In the genomic region with DNA sequence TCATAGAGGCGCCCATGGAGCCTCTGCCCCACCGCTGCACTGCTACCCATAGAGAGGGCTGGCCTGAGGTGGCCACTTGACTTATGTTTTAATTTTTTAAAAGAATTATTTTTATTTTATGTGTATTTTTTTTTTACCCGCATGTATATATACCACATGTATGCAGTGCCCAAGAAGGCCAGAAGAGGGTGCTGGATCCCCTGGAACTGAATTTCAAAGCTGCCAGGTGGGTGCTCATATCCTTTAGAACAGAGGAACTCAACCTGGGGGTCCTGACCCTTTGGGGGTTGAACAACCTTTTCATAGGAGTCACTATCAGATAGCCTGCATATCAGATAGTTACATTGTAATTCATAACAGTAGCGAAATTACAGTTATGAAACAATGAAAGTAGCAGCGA, we compare ENCODE assay signal across 26 mouse cellular contexts. TPM values are rescaled to one million over a fixed set of nuclear protein-coding genes. Genes with fewer than 3 reads are reported as not detected.
A peak's percentile ranks its signal among the peaks of the same experiment; 100 is the strongest.
DNase-seq lines count a peak whose midpoint lies in the region; ATAC-seq and TF ChIP-seq lines count a peak whose summit lies in the region.
"Had no signal": no experiment of that assay in that cellular context is flagged by ENCODE, and none has a peak within 500 bp of the region (broad histone marks: within the 10 kb centered on the region; RNA-seq: fewer than 3 reads in every experiment).

No protein-coding gene starts in this region.

- no peaks in the 10 kb centered on the region for H3K9me3 ChIP-seq in midbrain, embryonic 11.5 days (ENCODE audit: control insufficient read depth, low read length)
- no peaks in the 10 kb centered on the region for H3K9me3 ChIP-seq in midbrain, embryonic 10.5 days (replicated peaks)
- no peaks in the 10 kb centered on the region for H3K9me3 ChIP-seq in ES-E14 (ENCODE audit: control insufficient read depth, insufficient read depth, low read depth, low read length)
- H3K9me3 ChIP-seq: forebrain, embryonic 13.5 days; hindbrain, embryonic 13.5 days; limb, embryonic 10.5 days; midbrain, embryonic 13.5 days; stomach, embryonic 15.5 days had no signal

- 97% methylated on average over 5 of the region's 5 CpGs for WGBS in kidney, adult 2 months
- WGBS in midbrain, embryonic 11.5 days = 94% methylated on average over 5 of the region's 5 CpGs
- 96% methylated on average over 5 of the region's 5 CpGs for WGBS in midbrain, embryonic 10.5 days

- in situ Hi-C loops in ES-E14 (cut with MboI; ENCODE audit: low sequenced_read_pairs in 2 of 2, unreplicated experiment in 2 of 2) = no loop called here

- no peak overlapping the region for H3K4me3 ChIP-seq in kidney, adult 2 months (ENCODE audit: insufficient read depth, low read depth, low read length)
- H3K4me3 ChIP-seq in midbrain, embryonic 11.5 days (ENCODE audit: low read depth, low read length) = no peak overlapping the region
- no peak overlapping the region for H3K4me3 ChIP-seq in midbrain, embryonic 10.5 days
- H3K4me3 ChIP-seq in ES-E14 (ENCODE audit: insufficient read depth in 1 of 2, low read depth in 1 of 2, low read length in 2 of 2, poor library complexity in 1 of 2, severe bottlenecking in 1 of 2) = no peak overlapping the region
- H3K4me3 ChIP-seq: forebrain, embryonic 13.5 days; hindbrain, embryonic 13.5 days; limb, embryonic 10.5 days; midbrain, embryonic 13.5 days; myocyte; stomach, embryonic 15.5 days had no signal

- no peak overlapping the region for H3K4me2 ChIP-seq in midbrain, embryonic 11.5 days
- H3K4me2 ChIP-seq: forebrain, embryonic 13.5 days; hindbrain, embryonic 13.5 days; midbrain, embryonic 13.5 days; stomach, embryonic 15.5 days had no signal

- ATAC-seq in midbrain, embryonic 11.5 days (ENCODE audit: low FRiP score) = no peak
- ATAC-seq: forebrain, embryonic 13.5 days; intestine, embryonic 16.5 days; midbrain, embryonic 13.5 days had no signal

- no peaks in the 10 kb centered on the region for H3K36me3 ChIP-seq in kidney, adult 2 months (ENCODE audit: control insufficient read depth, insufficient read depth, low read length)
- H3K36me3 ChIP-seq in midbrain, embryonic 11.5 days (ENCODE audit: control insufficient read depth, insufficient read depth, low read length) = no peaks in the 10 kb centered on the region
- H3K36me3 ChIP-seq in midbrain, embryonic 10.5 days = peaks cover 3% of the 10 kb centered on the region; the same call in 1 of the 2 replicates
- H3K36me3 ChIP-seq in ES-E14 (ENCODE audit: control insufficient read depth, insufficient read depth, low read length, poor library complexity, severe bottlenecking) = no peaks in the 10 kb centered on the region
- H3K36me3 ChIP-seq: hindbrain, embryonic 13.5 days; midbrain, embryonic 13.5 days; stomach, embryonic 15.5 days had no signal

- no peak overlapping the region for H3K9ac ChIP-seq in midbrain, embryonic 11.5 days (ENCODE audit: low read length)
- H3K9ac ChIP-seq in ES-E14 (ENCODE audit: insufficient read depth, low read depth, low read length, poor library complexity, severe bottlenecking) = no peak overlapping the region
- H3K9ac ChIP-seq: forebrain, embryonic 13.5 days; hindbrain, embryonic 13.5 days; midbrain, embryonic 13.5 days; stomach, embryonic 15.5 days had no signal

- no peaks in the 10 kb centered on the region for H3K27me3 ChIP-seq in kidney, adult 2 months (replicated peaks; ENCODE audit: control insufficient read depth, insufficient read depth, low read length)
- no peaks in the 10 kb centered on the region for H3K27me3 ChIP-seq in midbrain, embryonic 11.5 days (ENCODE audit: control insufficient read depth, insufficient read depth, low read length)
- peaks cover 50% of the 10 kb centered on the region for H3K27me3 ChIP-seq in midbrain, embryonic 10.5 days (ENCODE audit: low read depth, poor library complexity, severe bottlenecking)
- H3K27me3 ChIP-seq: forebrain, embryonic 13.5 days had no signal

- no peak for TF ChIP-seq POLR2A in kidney, adult 2 months (IDR thresholded peaks at IDR 0.05; ENCODE audit: low read depth, low read length)

- H3K27ac ChIP-seq in kidney, adult 2 months (ENCODE audit: insufficient read depth, low read depth, low read length) = no peak overlapping the region
- no peak overlapping the region for H3K27ac ChIP-seq in midbrain, embryonic 11.5 days (ENCODE audit: low read depth, low read length)
- no peak overlapping the region for H3K27ac ChIP-seq in midbrain, embryonic 10.5 days (replicated peaks)
- no peak overlapping the region for H3K27ac ChIP-seq in ES-E14 (ENCODE audit: insufficient read depth, low read depth, low read length, poor library complexity, severe bottlenecking)
- H3K27ac ChIP-seq: forebrain, embryonic 13.5 days; hindbrain, embryonic 13.5 days; limb, embryonic 10.5 days; midbrain, embryonic 13.5 days; stomach, embryonic 15.5 days had no signal

- TF ChIP-seq CTCF in kidney, adult 2 months (conservative IDR thresholded peaks at IDR 0.05; ENCODE audit: insufficient read depth, insufficient read length, low read depth, low read length) = 0 out of 2 replicates have a peak, but pooled peaks have one; percentile 9

- H3K4me1 ChIP-seq in kidney, adult 2 months (ENCODE audit: control insufficient read depth, insufficient read depth, low read length) = 0 out of 2 replicates have a peak, but pooled peaks cover 2% of the 10 kb centered on the region
- H3K4me1 ChIP-seq in midbrain, embryonic 11.5 days (ENCODE audit: control insufficient read depth, insufficient read depth, low read length) = peaks cover 8% of the 10 kb centered on the region
- peaks cover 24% of the 10 kb centered on the region for H3K4me1 ChIP-seq in midbrain, embryonic 10.5 days
- H3K4me1 ChIP-seq in ES-E14 (ENCODE audit: control insufficient read depth in 2 of 2, insufficient read depth in 2 of 2, low read length in 2 of 2, poor library complexity in 1 of 2) = peaks cover 6 to 21% of the 10 kb centered on the region in 2 experiments; a peak in 3 of 4 replicates

- no peak for DNase-seq in kidney, adult 2 months
- no peak for DNase-seq in kidney, postnatal 4 days
- peak; percentile 82 for DNase-seq in midbrain, embryonic 11.5 days (ENCODE audit: low spot score, missing footprints)
- no peak for DNase-seq in midbrain, embryonic 10.5 days (ENCODE audit: low spot score)
- DNase-seq in ES-E14 (ENCODE audit: low read depth, low spot score) (no peak), adipocyte (ENCODE audit: low spot score) (no peak)
- DNase-seq in induced T-regulatory cell, adult 2 months (ENCODE audit: low read depth) = peak; percentile 22
- DNase-seq: cerebellum, adult 9-11 months; gastrocnemius, postnatal 25 days; heart, postnatal 10 days; lung, adult 2 months; right cerebral cortex, postnatal 14 days; thymus, adult 2 months had no signal

TF ChIP-seq in ES-E14, 5 proteins besides CTCF, POLR2A, EP300 and RAD21:
- no peak for TF ChIP-seq MAFK (IDR thresholded peaks at IDR 0.05; ENCODE audit: insufficient read depth, low read depth, low read length)
- peak; percentile 10; the same call in 1 of the 2 replicates for TF ChIP-seq ZC3H11A (IDR thresholded peaks at IDR 0.05; ENCODE audit: borderline replicate concordance, low read depth, low read length)

RNA-seq across cellular contexts. Expression of a gene that starts 19.5 kb away (rescaled TPM):
- not detected in 2 replicates for polyA plus RNA-seq in kidney, adult 2 months (2012; rRNA removed)
- not detected in 2 replicates for polyA plus RNA-seq in midbrain, embryonic 11.5 days (2014; fragmentation: Nextera tagmentation; extraction: Ambion mirVana)
- 0.16 TPM in 1 of 2 replicates, not detected in the other for polyA plus RNA-seq in midbrain, embryonic 10.5 days (2016; fragmentation: Nextera tagmentation; extraction: Ambion mirVana)
- total RNA-seq in ES-E14 (2012; rRNA removed) = not detected in 2 replicates
- total RNA-seq: adrenal gland, adult 18-20 months; gastrocnemius, postnatal 25 days; heart, postnatal 10 days; left cerebral cortex, adult 8-10 months; liver, adult 2 months; MEL had no signal
- polyA plus RNA-seq: embryonic facial prominence, embryonic 11.5 days; hindbrain, embryonic 13.5 days; intestine, embryonic 16.5 days; limb, embryonic 10.5 days; liver, adult 2 months; lung, adult 2 months; midbrain, embryonic 13.5 days; myocyte; neural tube, embryonic 14.5 days; stomach, embryonic 15.5 days; thymus, adult 2 months had no signal

RNA-seq across cellular contexts. Expression of a gene that starts 53.9 kb away (rescaled TPM):
- 58.6 and 66.8 TPM in 2 replicates for polyA plus RNA-seq in kidney, adult 2 months (2012; rRNA removed)
- polyA plus RNA-seq in midbrain, embryonic 11.5 days (2014; fragmentation: Nextera tagmentation; extraction: Ambion mirVana) = 0.45 and 0.81 TPM in 2 replicates
- 1.4 and 1.6 TPM in 2 replicates for polyA plus RNA-seq in midbrain, embryonic 10.5 days (2016; fragmentation: Nextera tagmentation; extraction: Ambion mirVana)
- total RNA-seq in ES-E14 (2012; rRNA removed) = 4.2 and 6.8 TPM in 2 replicates
- total RNA-seq: MEL had no signal
- polyA plus RNA-seq: myocyte had no signal

Comparison
In these comparisons a context has a peak if more than half of its experiments do, and no peak if none do; other contexts are left out.
1. DNase-seq: peak in midbrain, embryonic 11.5 days (single experiment) and induced T-regulatory cell, adult 2 months (single experiment); none in kidney, adult 2 months (single experiment), kidney, postnatal 4 days (0 of 2), midbrain, embryonic 10.5 days (single experiment), ES-E14 (single experiment) and adipocyte (single experiment).
2. RNA of a gene that starts 53.9 kb away (polyA plus RNA-seq): 58.6 to 66.8 TPM in kidney, adult 2 months; 1.4 to 1.6 TPM in midbrain, embryonic 10.5 days and 0.45 to 0.81 TPM in midbrain, embryonic 11.5 days; every median in the first group is over 10 times any median in the second.